Mouse (Mus musculus) embryonic facial prominence, embryonic 12.5 days (tissue): Measurements from ENCODE around the gene Cbx6. TPM values are rescaled to one million over a fixed set of nuclear protein-coding genes. Genes with fewer than 3 reads are reported as not detected.

ENCODE experiments used
- ATAC-seq: fragments of 200-750 bp; cut with Nextera tagmentation; 2 replicates; pipeline ENCODE4 v1.8.0; 2017; ENCODE audit not compliant: insufficient number of reproducible peaks, insufficient read depth, low FRiP score, low TSS enrichment
- H3K27ac ChIP-seq: fragments of 300-500 bp; sonication (generic); 2 replicates; pipeline ENCODE4 v1.5.1; 2016; ENCODE audit warnings: mild to moderate bottlenecking
- H3K27me3 ChIP-seq: fragments of 300-500 bp; sonication (generic); 2 replicates; pipeline ENCODE4 v1.6.1; 2016; ENCODE audit warnings: mild to moderate bottlenecking, moderate library complexity
- H3K36me3 ChIP-seq: fragments of 300-500 bp; sonication (generic); 2 replicates; pipeline ENCODE4 v1.6.1; 2016; ENCODE audit warnings: mild to moderate bottlenecking
- H3K4me1 ChIP-seq: fragments of 300-500 bp; sonication (generic); 2 replicates; pipeline ENCODE4 v1.6.1; 2016
- H3K4me2 ChIP-seq: fragments of 300-500 bp; sonication (generic); replicated peaks from 2 replicates; pipeline ENCODE4 v1.6.1; 2016; ENCODE audit warnings: mild to moderate bottlenecking, moderate library complexity
- H3K4me3 ChIP-seq: fragments of 300-500 bp; sonication (generic); 2 replicates; pipeline ENCODE4 v1.5.1; 2016; ENCODE audit warnings: mild to moderate bottlenecking
- H3K9ac ChIP-seq: fragments of 300-500 bp; sonication (generic); 2 replicates; pipeline ENCODE4 v1.6.1; 2016; ENCODE audit warnings: mild to moderate bottlenecking, moderate library complexity
- H3K9me3 ChIP-seq: fragments of 300-500 bp; sonication (generic); 2 replicates; pipeline ENCODE4 v1.6.1; 2016; ENCODE audit warnings: mild to moderate bottlenecking, moderate library complexity
- WGBS: fragments of 180-500 bp; shearing (Covaris S2); methylation state at CpG from one replicate; pipeline ENCODE4 v1.1.7; 2016; 5-methylcytosine and 5-hydroxymethylcytosine counted together
- polyA plus RNA-seq: library from polyadenylated mRNA; unstranded; fragments of >200 nt; fragmentation: Nextera tagmentation; extraction: Ambion mirVana; gene quantifications from 2 replicates; pipeline ENCODE4 v1.2.1, GENCODE M21; 2016

Gene Cbx6
- 31.5 and 32.6 TPM in 2 replicates for polyA plus RNA-seq

DNA sequence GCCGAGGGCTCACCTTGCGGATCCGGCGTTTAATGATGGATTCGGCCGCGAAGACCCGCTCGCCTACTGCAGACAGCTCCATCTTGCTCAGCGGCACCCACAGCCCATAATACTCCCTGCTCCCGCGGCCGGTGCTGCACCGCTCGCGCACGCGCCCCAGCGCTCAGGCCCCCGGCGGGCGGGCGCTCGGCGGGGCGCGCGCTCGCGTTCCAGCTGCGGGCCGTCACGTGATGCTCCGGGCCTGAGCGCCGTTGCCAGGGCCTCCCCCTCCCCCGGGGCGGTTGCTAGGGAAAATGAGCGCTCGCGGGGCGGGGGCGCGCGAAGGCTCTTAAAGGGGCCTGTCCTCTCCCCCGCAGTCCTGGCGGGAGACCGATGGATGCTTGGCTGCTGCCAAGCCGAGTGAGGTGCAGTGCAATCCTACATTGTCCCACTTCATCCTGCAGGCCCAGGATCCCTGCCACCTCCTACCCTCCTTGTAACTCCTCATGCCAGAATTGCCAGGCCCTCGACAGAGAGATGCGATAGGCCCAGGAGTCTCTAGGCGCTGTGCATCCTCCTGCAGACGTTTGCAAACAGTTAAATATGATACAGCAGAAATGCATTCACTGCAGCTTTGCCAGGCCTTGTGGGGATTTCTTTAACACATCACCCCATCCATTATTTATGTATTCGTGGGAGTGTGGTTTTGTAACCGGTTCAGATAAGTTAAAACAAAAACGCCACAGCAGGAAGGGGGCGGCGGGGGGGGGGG is at the start of gene Cbx6, which contains the start of gene Npcd:
TSS of gene Cbx6 (minus strand) at position 559 of the 751 bp plus-strand sequence.
TSS of gene Npcd (minus strand) at position 108 of the 751 bp plus-strand sequence.
- WGBS: 1% methylated on average over 52 of the region's 58 CpGs
- Histone ChIP-seq H3K4me2 (peak within 1 kb of the TSS; percentile 70), H3K4me3 (peak within 1 kb of the TSS; percentile 56), H3K27me3 (no peaks in the 10 kb centered on the region), H3K9ac (peak within 1 kb of the TSS; percentile 72), H3K36me3 (peaks cover 7% of the 10 kb centered on the region; the same call in 1 of the 2 replicates), H3K4me1 (peaks cover 34% of the 10 kb centered on the region), H3K27ac (peak within 1 kb of the TSS; percentile 88), H3K9me3 (no peaks in the 10 kb centered on the region)
- ATAC-seq: peak; percentile 89

DNA sequence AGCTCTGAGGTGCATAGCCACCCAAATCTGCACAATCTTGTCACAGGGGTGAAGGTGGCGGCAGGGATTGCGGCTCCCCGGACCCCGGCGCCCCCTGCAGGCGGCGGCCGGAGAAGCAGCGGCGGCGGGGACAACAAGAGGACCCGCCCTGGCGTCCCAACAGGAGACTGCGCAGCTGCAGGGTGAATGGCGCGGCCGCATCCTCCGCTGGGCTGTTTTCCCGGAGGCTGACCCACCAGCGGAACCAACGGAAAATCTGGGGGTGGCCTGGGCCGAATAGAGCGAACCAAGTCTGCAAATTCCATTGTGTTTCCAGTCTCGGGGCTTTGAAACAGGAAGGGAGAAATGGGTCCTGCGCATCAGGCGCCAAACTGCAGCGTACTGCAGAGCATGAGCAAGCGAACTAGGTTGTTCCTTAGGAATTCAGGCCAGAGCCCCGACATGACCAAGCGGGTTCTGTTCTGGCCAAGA is 48.9 kb upstream of the Cbx6 start:
- no peaks in the 10 kb centered on the region for H3K27me3 ChIP-seq
- H3K27ac ChIP-seq: peak overlapping the region; percentile 76
- H3K4me1 ChIP-seq: peaks cover 9% of the 10 kb centered on the region
- peak overlapping the region; percentile 45 for H3K9ac ChIP-seq
- H3K4me2 ChIP-seq: peak overlapping the region; percentile 61
- ATAC-seq: peak; percentile 93
- H3K9me3 ChIP-seq: no peaks in the 10 kb centered on the region
- no peaks in the 10 kb centered on the region for H3K36me3 ChIP-seq
- H3K4me3 ChIP-seq: peak overlapping the region; percentile 39
- WGBS: 0% methylated on average over 30 of the region's 30 CpGs

DNA sequence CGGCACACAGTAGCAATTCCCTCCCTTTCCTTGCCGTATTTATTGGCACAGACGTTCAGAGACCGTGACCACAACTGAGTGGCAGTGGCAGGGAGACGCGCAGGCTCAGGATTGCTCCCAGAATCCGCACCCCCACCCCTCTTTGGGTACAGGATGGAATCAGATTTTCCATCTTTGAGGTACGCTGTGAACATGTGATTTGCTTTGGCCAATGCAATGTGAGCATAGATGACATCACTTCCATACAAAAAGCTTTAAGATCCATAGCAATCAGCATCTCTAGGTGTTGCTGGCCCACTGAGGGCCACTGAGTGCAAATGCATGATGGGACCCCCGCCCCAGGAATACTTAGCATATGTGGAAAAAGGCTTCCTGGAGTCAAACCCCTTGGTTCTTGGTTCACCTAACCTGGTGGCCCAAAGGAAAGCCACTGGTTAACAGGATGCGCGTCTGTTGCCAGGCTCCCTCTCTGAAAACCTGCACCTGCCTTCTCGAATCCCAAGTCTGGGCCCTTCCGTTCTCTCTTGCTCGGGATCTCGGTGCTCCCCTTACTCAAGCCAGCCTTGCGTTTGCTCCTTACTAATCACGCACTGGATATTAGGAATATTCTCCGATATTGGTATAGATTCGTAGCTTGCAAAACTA is 48.3 kb upstream of the Cbx6 start:
- peak overlapping the region; percentile 39 for H3K4me3 ChIP-seq
- H3K4me1 ChIP-seq: peaks cover 9% of the 10 kb centered on the region
- no peak overlapping the region for H3K27ac ChIP-seq
- peak overlapping the region; percentile 45 for H3K9ac ChIP-seq
- H3K27me3 ChIP-seq: no peaks in the 10 kb centered on the region
- peak overlapping the region; percentile 61 for H3K4me2 ChIP-seq
- WGBS: 25% methylated on average over 19 of the region's 19 CpGs
- H3K9me3 ChIP-seq: no peaks in the 10 kb centered on the region
- no peaks in the 10 kb centered on the region for H3K36me3 ChIP-seq
- no peak for ATAC-seq

DNA sequence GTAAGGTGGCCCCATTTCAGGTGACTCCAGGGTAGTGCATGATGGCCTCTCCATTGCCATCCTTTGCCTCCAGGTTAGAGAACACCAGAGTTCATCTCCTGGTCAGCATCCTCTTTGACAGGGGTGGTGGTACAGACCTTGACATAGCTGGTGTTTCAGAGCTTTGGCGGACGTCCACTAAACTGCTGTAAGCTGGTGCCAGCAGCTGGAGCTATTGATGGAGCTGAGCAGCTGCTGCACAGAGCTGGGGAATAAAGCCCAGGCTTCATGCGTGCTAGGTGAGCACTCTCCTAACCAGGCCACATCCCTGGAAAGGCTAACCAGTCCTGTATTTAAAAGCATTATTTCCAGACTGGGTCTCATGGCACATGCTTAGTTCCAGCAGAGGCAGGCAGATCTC is 46.0 kb upstream of the Cbx6 start:
- H3K4me3 ChIP-seq: no peak overlapping the region
- H3K9ac ChIP-seq: no peak overlapping the region
- no peaks in the 10 kb centered on the region for H3K27me3 ChIP-seq
- no peaks in the 10 kb centered on the region for H3K9me3 ChIP-seq
- H3K36me3 ChIP-seq: no peaks in the 10 kb centered on the region
- H3K4me1 ChIP-seq: peaks cover 9% of the 10 kb centered on the region
- no peak overlapping the region for H3K4me2 ChIP-seq
- 80% methylated on average over 3 of the region's 3 CpGs for WGBS
- no peak for ATAC-seq
- H3K27ac ChIP-seq: no peak overlapping the region

DNA sequence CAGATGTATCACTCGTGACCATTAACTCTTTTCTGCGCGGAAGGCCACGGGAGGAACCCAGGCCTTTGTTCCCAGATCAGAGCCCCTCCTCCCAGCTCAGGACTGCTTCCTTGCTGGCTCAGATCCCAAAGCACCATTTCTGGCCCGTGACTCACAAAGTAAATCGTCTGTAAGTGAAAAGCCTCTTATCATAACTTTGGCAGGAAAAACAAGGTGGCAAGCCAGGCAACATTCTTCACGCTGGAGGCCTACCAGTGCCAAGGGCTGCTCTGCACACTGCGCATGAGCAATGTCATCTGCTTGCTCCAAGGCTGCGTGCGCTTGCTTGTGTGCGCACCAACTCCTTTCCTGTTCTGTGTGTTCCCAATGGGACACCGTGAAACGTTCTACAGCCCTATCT is 44.8 kb upstream of the Cbx6 start:
- H3K4me2 ChIP-seq: no peak overlapping the region
- H3K9ac ChIP-seq: no peak overlapping the region
- 54% methylated on average over 13 of the region's 13 CpGs for WGBS
- peaks cover 9% of the 10 kb centered on the region for H3K4me1 ChIP-seq
- H3K27me3 ChIP-seq: no peaks in the 10 kb centered on the region
- no peak for ATAC-seq
- H3K9me3 ChIP-seq: no peaks in the 10 kb centered on the region
- no peak overlapping the region for H3K4me3 ChIP-seq
- H3K27ac ChIP-seq: peak overlapping the region; percentile 69
- H3K36me3 ChIP-seq: no peaks in the 10 kb centered on the region

DNA sequence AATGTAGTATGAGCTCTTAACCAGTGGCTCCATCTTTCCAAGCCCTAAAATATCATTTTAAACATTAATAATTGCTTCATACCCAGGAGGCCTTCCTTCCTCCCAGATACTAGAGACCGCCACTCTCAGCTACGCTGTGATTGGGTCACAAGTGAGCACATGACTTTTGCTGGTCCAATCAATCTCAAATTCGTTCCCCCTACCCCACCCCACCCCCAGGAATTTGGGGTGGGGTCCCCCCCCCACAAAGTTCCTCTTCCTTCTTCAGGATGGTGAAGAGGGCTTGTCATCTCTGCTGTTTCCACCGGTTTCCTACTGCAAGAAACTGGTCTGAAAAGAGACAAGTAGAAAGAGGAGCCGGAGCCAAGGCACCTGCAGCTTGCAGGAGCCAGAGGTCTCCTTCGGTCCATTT is 44.2 kb upstream of the Cbx6 start:
- WGBS: 71% methylated on average over 6 of the region's 6 CpGs
- no peaks in the 10 kb centered on the region for H3K36me3 ChIP-seq
- peak overlapping the region; percentile 69 for H3K27ac ChIP-seq
- peaks cover 9% of the 10 kb centered on the region for H3K4me1 ChIP-seq
- H3K4me2 ChIP-seq: no peak overlapping the region
- no peak for ATAC-seq
- no peak overlapping the region for H3K4me3 ChIP-seq
- no peaks in the 10 kb centered on the region for H3K27me3 ChIP-seq
- H3K9me3 ChIP-seq: no peaks in the 10 kb centered on the region
- no peak overlapping the region for H3K9ac ChIP-seq

DNA sequence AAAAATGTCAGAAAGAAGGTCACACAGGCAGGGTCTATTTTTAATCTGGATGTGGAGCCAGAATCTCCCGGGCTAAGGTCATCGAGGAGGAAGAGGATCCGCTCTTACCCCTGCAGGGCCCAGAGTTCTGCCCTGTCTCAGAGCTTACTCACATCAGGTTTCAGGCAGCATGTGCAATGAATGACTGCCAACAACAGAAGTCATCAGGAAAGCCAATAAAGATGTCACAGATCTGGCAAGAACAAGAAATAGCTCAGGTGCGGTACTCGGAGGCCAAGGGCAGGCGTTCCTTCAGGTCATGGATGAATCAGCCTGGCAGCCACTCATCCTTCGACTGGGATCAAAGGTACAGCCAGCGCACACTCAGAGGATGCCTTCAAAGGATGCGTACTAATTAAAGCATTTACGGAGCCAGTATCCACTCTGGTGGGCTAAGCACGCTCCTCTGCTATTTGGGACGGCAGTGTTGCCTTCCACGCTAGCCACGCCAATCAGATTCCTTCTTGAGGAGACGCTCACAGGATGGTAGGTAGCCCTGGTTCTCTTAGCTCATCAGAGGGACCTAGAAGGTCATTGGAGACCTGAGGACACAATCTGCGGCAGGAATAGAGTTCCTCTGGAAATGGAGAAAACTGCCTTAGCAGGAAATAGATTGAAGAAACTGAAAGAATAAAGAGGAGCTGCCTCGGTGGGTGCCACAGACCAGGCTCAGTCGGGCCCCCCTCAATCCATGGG is 40.9 kb upstream of the Cbx6 start:
- Histone ChIP-seq H3K9ac (no peak overlapping the region), H3K4me1 (no peaks in the 10 kb centered on the region; the same call in 1 of the 2 replicates), H3K9me3 (no peaks in the 10 kb centered on the region), H3K27me3 (no peaks in the 10 kb centered on the region), H3K4me2 (no peak overlapping the region), H3K27ac (no peak overlapping the region), H3K36me3 (no peaks in the 10 kb centered on the region), H3K4me3 (no peak overlapping the region)
- WGBS: 90% methylated on average over 18 of the region's 18 CpGs
- ATAC-seq: no peak

DNA sequence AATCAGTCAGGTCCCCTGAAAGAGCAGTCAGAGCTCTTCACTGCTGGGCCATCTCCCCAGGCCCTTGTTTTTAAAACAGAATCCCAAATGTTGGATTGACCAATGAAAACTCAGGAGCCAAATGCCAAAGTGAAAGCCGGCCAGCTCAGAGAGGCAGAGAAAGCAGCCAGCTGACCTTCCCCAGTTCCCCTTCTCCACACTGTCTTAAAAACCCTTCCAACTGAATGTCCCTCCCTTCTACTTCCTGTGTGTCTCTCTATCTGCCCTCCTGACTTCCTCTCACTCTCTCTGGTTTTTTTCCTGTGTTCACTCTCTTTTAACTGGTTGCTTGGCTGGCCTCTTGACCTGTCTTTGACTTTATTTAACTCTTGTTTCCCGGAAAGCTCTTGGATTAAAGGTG is 39.5 kb upstream of the Cbx6 start:
- WGBS: 66% methylated on average over 2 of the region's 2 CpGs
- Histone ChIP-seq H3K4me1 (no peaks in the 10 kb centered on the region), H3K36me3 (no peaks in the 10 kb centered on the region), H3K27me3 (no peaks in the 10 kb centered on the region), H3K4me2 (no peak overlapping the region), H3K9ac (no peak overlapping the region), H3K4me3 (no peak overlapping the region), H3K27ac (no peak overlapping the region), H3K9me3 (0 out of 2 replicates have a peak, but pooled peaks cover 4% of the 10 kb centered on the region)
- no peak for ATAC-seq

DNA sequence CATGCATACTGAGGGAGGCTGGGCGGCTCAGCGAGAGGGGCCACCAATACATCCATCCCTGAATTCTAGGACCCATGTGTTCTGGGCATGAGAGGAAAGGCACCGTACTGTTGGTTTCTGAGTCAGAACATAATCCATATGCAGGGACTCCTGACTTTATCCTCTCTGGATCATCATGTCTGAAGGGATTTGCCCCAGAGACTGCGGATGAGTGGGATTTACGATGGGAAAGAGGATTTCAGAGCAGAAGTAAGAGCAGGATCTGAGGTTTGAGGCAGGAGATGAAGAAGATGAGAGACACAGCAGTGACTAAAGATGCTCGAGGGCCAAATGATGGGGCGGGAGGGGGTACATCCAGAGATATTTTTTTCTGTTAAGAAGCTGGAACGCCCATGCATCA is 39.1 kb upstream of the Cbx6 start:
- H3K9ac ChIP-seq: no peak overlapping the region
- H3K27me3 ChIP-seq: no peaks in the 10 kb centered on the region
- no peak overlapping the region for H3K4me2 ChIP-seq
- ATAC-seq: no peak
- H3K36me3 ChIP-seq: no peaks in the 10 kb centered on the region
- no peaks in the 10 kb centered on the region for H3K4me1 ChIP-seq
- H3K9me3 ChIP-seq: 0 out of 2 replicates have a peak, but pooled peaks cover 4% of the 10 kb centered on the region
- no peak overlapping the region for H3K4me3 ChIP-seq
- 89% methylated on average over 8 of the region's 8 CpGs for WGBS
- H3K27ac ChIP-seq: no peak overlapping the region

DNA sequence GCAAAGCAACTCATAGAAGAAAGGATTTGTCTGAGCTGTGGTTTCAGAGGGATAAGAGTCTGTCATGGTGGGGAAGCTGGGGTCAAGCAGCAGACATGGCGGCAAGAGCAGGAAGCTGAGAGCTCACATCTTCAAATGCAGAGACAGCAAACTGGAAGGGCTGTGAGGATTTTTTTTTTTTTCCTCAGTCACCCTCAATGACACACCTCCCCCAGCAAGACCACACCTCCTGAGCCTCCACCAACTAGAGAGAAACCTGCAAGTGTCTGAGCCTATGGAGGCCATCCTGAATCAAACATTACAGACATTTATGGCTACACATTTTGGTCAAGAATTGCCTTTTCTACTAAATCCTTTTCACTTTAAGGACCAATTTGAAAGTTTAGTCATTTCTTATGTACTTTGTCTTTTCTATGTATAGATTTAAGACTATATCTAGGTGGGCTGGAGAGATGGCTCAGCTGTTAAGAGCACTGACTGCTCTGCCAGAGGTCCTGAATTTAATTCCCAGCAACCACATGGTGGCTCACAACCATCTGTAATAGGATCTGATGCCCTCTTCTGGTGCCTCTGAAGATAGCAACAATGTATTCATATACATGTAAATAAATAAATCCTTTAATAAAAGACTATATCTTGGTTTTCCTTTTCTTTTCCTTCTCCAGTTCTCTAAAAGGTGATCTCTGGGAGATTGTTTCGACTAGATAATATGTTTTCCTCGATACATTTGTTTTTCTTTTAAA is 32.9 kb upstream of the Cbx6 start:
- ATAC-seq: no peak
- no peak overlapping the region for H3K4me2 ChIP-seq
- H3K36me3 ChIP-seq: no peaks in the 10 kb centered on the region
- H3K4me3 ChIP-seq: no peak overlapping the region
- no peaks in the 10 kb centered on the region for H3K4me1 ChIP-seq
- 77% methylated on average over 3 of the region's 3 CpGs for WGBS
- H3K9me3 ChIP-seq: 0 out of 2 replicates have a peak, but pooled peaks cover 4% of the 10 kb centered on the region
- H3K27me3 ChIP-seq: no peaks in the 10 kb centered on the region
- no peak overlapping the region for H3K9ac ChIP-seq
- H3K27ac ChIP-seq: no peak overlapping the region

DNA sequence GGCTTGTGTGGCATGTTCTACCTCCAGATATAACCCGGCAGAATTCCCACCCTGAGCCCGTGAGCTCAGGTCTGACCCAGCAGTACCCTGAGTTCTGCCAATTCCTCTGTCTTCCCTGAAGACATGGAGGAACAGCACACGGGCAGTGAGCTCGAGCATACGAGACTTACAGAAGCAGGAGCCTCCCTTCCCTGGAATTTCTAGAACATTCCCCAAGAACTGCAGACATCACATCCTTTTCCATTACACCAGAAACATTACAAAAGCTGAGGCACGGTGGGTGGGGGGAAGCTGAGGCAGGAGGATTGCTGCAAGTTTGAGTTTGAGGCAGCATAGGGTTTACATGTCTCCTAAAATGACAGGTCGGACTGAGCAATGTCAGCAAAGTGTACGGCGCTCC is 25.3 kb upstream of the Cbx6 start:
- H3K27ac ChIP-seq: no peak overlapping the region
- no peaks in the 10 kb centered on the region for H3K36me3 ChIP-seq
- H3K4me1 ChIP-seq: no peaks in the 10 kb centered on the region
- H3K4me2 ChIP-seq: no peak overlapping the region
- ATAC-seq: no peak
- H3K4me3 ChIP-seq: no peak overlapping the region
- WGBS: 90% methylated on average over 9 of the region's 9 CpGs
- no peaks in the 10 kb centered on the region for H3K27me3 ChIP-seq
- H3K9ac ChIP-seq: no peak overlapping the region
- no peaks in the 10 kb centered on the region for H3K9me3 ChIP-seq
